Mouse (Mus musculus): ENCODE measurements at regions not wholly inside any gene's neighbourhood (a gene's known extent, or its start where the extent isn't known, plus 50 kb on each side); places are given as distances from the start of the nearest gene placed in this dataset.

GRCm38 (mm10) chr8:7205086-7205485, 1456.0 kb downstream of the Efnb2 start:
- Histone ChIP-seq H3K36me3 (no peaks in the 10 kb centered on the region), H3K4me1 (replicated peaks) (no peaks in the 10 kb centered on the region), H3K9me3 (no peaks in the 10 kb centered on the region), H3K4me2 (replicated peaks) (no peak overlapping the region), H3K4me3 (replicated peaks) (no peak overlapping the region), H3K27ac (no peak overlapping the region), H3K9ac (no peak overlapping the region), H3K27me3 (replicated peaks) (no peaks in the 10 kb centered on the region)
- no peak for ATAC-seq
- 81% methylated on average over 4 of the region's 4 CpGs for WGBS

- no peak overlapping the region for H3K4me3 ChIP-seq (replicated peaks)
- no peaks in the 10 kb centered on the region for H3K9me3 ChIP-seq
- no peaks in the 10 kb centered on the region for H3K36me3 ChIP-seq
- no peak overlapping the region for H3K27ac ChIP-seq
- no peaks in the 10 kb centered on the region for H3K4me1 ChIP-seq (replicated peaks)
- H3K27me3 ChIP-seq (replicated peaks): no peaks in the 10 kb centered on the region
- no peak for ATAC-seq
- no peak overlapping the region for H3K9ac ChIP-seq
- no peak overlapping the region for H3K4me2 ChIP-seq (replicated peaks)
These were observed 1470.3 kb downstream of the Efnb2 start for GRCm38 (mm10) chr8:7190726-7191125.

GRCm38 (mm10) chr8:7163361-7163760, 1497.7 kb downstream of the Efnb2 start:
- no peak for ATAC-seq
- Histone ChIP-seq H3K27ac (no peak overlapping the region), H3K27me3 (replicated peaks) (no peaks in the 10 kb centered on the region), H3K4me1 (replicated peaks) (no peaks in the 10 kb centered on the region), H3K36me3 (no peaks in the 10 kb centered on the region), H3K9ac (no peak overlapping the region), H3K4me3 (replicated peaks) (no peak overlapping the region), H3K4me2 (replicated peaks) (no peak overlapping the region), H3K9me3 (no peaks in the 10 kb centered on the region)
- 92% methylated on average over 5 of the region's 5 CpGs for WGBS

- no peaks in the 10 kb centered on the region for H3K27me3 ChIP-seq (replicated peaks)
- H3K9me3 ChIP-seq: no peaks in the 10 kb centered on the region
- H3K4me1 ChIP-seq (replicated peaks): 0 out of 2 replicates have a peak, but pooled peaks cover 3% of the 10 kb centered on the region
- no peak overlapping the region for H3K9ac ChIP-seq
- H3K4me2 ChIP-seq (replicated peaks): no peak overlapping the region
- whole genome bisulfite sequencing: 28% methylated on average over 4 of the region's 4 CpGs
- H3K36me3 ChIP-seq: no peaks in the 10 kb centered on the region
- H3K4me3 ChIP-seq (replicated peaks): no peak overlapping the region
- no peak for ATAC-seq
- H3K27ac ChIP-seq: no peak overlapping the region
These were observed 1529.3 kb downstream of the Efnb2 start for GRCm38 (mm10) chr8:7131746-7132145.

GRCm38 (mm10) chr8:7108849-7109248, 1552.2 kb downstream of the Efnb2 start:
- H3K27me3 ChIP-seq (replicated peaks): no peaks in the 10 kb centered on the region
- no peak overlapping the region for H3K9ac ChIP-seq
- H3K9me3 ChIP-seq: no peaks in the 10 kb centered on the region
- H3K36me3 ChIP-seq: no peaks in the 10 kb centered on the region
- H3K4me1 ChIP-seq (replicated peaks): no peaks in the 10 kb centered on the region
- no peak overlapping the region for H3K4me3 ChIP-seq (replicated peaks)
- no peak overlapping the region for H3K4me2 ChIP-seq (replicated peaks)
- H3K27ac ChIP-seq: no peak overlapping the region
- ATAC-seq: no peak

- no peaks in the 10 kb centered on the region for H3K27me3 ChIP-seq (replicated peaks)
- H3K9ac ChIP-seq: no peak overlapping the region
- no peak overlapping the region for H3K27ac ChIP-seq
- no peaks in the 10 kb centered on the region for H3K9me3 ChIP-seq
- H3K36me3 ChIP-seq: no peaks in the 10 kb centered on the region
- no peak overlapping the region for H3K4me2 ChIP-seq (replicated peaks)
- no peak overlapping the region for H3K4me3 ChIP-seq (replicated peaks)
- 64% methylated on average over 2 of the region's 2 CpGs for WGBS
- no peaks in the 10 kb centered on the region for H3K4me1 ChIP-seq (replicated peaks)
- no peak for ATAC-seq
These were observed 1563.5 kb downstream of the Efnb2 start for GRCm38 (mm10) chr8:7097577-7097976.

- H3K4me3 ChIP-seq (replicated peaks): no peak overlapping the region
- H3K27ac ChIP-seq: no peak overlapping the region
- no peak overlapping the region for H3K9ac ChIP-seq
- no peaks in the 10 kb centered on the region for H3K27me3 ChIP-seq (replicated peaks)
- H3K4me2 ChIP-seq (replicated peaks): no peak overlapping the region
- WGBS: 51% methylated on average over 2 of the region's 2 CpGs
- H3K9me3 ChIP-seq: no peaks in the 10 kb centered on the region
- no peaks in the 10 kb centered on the region for H3K4me1 ChIP-seq (replicated peaks)
- ATAC-seq: no peak
- no peaks in the 10 kb centered on the region for H3K36me3 ChIP-seq
These were observed 1568.2 kb downstream of the Efnb2 start for GRCm38 (mm10) chr8:7092831-7093230.

- no peak overlapping the region for H3K9ac ChIP-seq
- no peaks in the 10 kb centered on the region for H3K4me1 ChIP-seq (replicated peaks)
- no peak overlapping the region for H3K27ac ChIP-seq
- no peaks in the 10 kb centered on the region for H3K9me3 ChIP-seq
- H3K4me2 ChIP-seq (replicated peaks): no peak overlapping the region
- ATAC-seq: no peak
- H3K27me3 ChIP-seq (replicated peaks): no peaks in the 10 kb centered on the region
- no peaks in the 10 kb centered on the region for H3K36me3 ChIP-seq
- 57% methylated on average over 2 of the region's 2 CpGs for WGBS
- H3K4me3 ChIP-seq (replicated peaks): no peak overlapping the region
These were observed 1572.9 kb downstream of the Efnb2 start for GRCm38 (mm10) chr8:7088123-7088522.

- no peaks in the 10 kb centered on the region for H3K9me3 ChIP-seq
- H3K4me1 ChIP-seq (replicated peaks): no peaks in the 10 kb centered on the region
- H3K4me3 ChIP-seq (replicated peaks): no peak overlapping the region
- no peaks in the 10 kb centered on the region for H3K36me3 ChIP-seq
- 41% methylated on average over 4 of the region's 4 CpGs for WGBS
- no peak overlapping the region for H3K4me2 ChIP-seq (replicated peaks)
- no peak overlapping the region for H3K27ac ChIP-seq
- no peak overlapping the region for H3K9ac ChIP-seq
- H3K27me3 ChIP-seq (replicated peaks): no peaks in the 10 kb centered on the region
- peak; percentile 61; the same call in 1 of the 2 replicates for ATAC-seq
These were observed 1600.8 kb downstream of the Efnb2 start for GRCm38 (mm10) chr8:7060255-7060656.

- H3K9ac ChIP-seq: no peak overlapping the region
- ATAC-seq: no peak
- no peaks in the 10 kb centered on the region for H3K4me1 ChIP-seq (replicated peaks)
- 62% methylated on average over 3 of the region's 3 CpGs for WGBS
- no peaks in the 10 kb centered on the region for H3K36me3 ChIP-seq
- H3K4me3 ChIP-seq (replicated peaks): no peak overlapping the region
- no peak overlapping the region for H3K4me2 ChIP-seq (replicated peaks)
- H3K27me3 ChIP-seq (replicated peaks): no peaks in the 10 kb centered on the region
- H3K9me3 ChIP-seq: no peaks in the 10 kb centered on the region
- H3K27ac ChIP-seq: no peak overlapping the region
These were observed 1634.7 kb downstream of the Efnb2 start for GRCm38 (mm10) chr8:7026247-7026844.

GRCm38 (mm10) chr8:7024336-7024735, 1636.7 kb downstream of the Efnb2 start:
- no peak overlapping the region for H3K4me3 ChIP-seq (replicated peaks)
- H3K36me3 ChIP-seq: no peaks in the 10 kb centered on the region
- WGBS: 83% methylated on average over 3 of the region's 3 CpGs
- H3K9me3 ChIP-seq: no peaks in the 10 kb centered on the region
- no peak overlapping the region for H3K27ac ChIP-seq
- no peaks in the 10 kb centered on the region for H3K27me3 ChIP-seq (replicated peaks)
- no peak overlapping the region for H3K9ac ChIP-seq
- no peaks in the 10 kb centered on the region for H3K4me1 ChIP-seq (replicated peaks)
- no peak for ATAC-seq
- H3K4me2 ChIP-seq (replicated peaks): no peak overlapping the region

- ATAC-seq: no peak
- H3K27me3 ChIP-seq (replicated peaks): no peaks in the 10 kb centered on the region
These were observed 1649.2 kb downstream of the Efnb2 start for GRCm38 (mm10) chr8:7011881-7012280.

GRCm38 (mm10) chr8:6991516-6991915, 1669.5 kb downstream of the Efnb2 start:
- ATAC-seq: no peak
- no peaks in the 10 kb centered on the region for H3K36me3 ChIP-seq
- no peaks in the 10 kb centered on the region for H3K27me3 ChIP-seq (replicated peaks)
- H3K4me2 ChIP-seq (replicated peaks): no peak overlapping the region
- no peak overlapping the region for H3K9ac ChIP-seq
- no peak overlapping the region for H3K4me3 ChIP-seq (replicated peaks)
- 74% methylated on average over 2 of the region's 2 CpGs for WGBS
- no peaks in the 10 kb centered on the region for H3K4me1 ChIP-seq (replicated peaks)
- H3K9me3 ChIP-seq: no peaks in the 10 kb centered on the region
- H3K27ac ChIP-seq: no peak overlapping the region

More at GRCm38 (mm10) chr8:7011881-7012280, 1649.2 kb downstream of the Efnb2 start:
- Histone ChIP-seq H3K9me3 (no peaks in the 10 kb centered on the region), H3K9ac (no peak overlapping the region), H3K36me3 (no peaks in the 10 kb centered on the region), H3K4me2 (replicated peaks) (no peak overlapping the region), H3K4me3 (replicated peaks) (no peak overlapping the region), H3K4me1 (replicated peaks) (no peaks in the 10 kb centered on the region), H3K27ac (no peak overlapping the region)
- WGBS: 54% methylated on average over 5 of the region's 5 CpGs

Data from intestine, embryonic 15.5 days (tissue).